Mouse (Mus musculus) brain, embryonic 14.5 days (tissue): ENCODE measurements around the gene 4921517D22Rik. TPM values are rescaled to one million over a fixed set of nuclear protein-coding genes. Genes with fewer than 3 reads are reported as not detected.

Source experiments
- DNase-seq: peaks from one replicate; pipeline ENCODE4 v3.0.0-alpha.2; 2011; ENCODE audit warnings: low read depth
- CTCF ChIP-seq: fragments of 200-500 bp; IDR thresholded peaks from 2 replicates; pipeline ENCODE4 v1.5.1; 2012; ENCODE audit warnings: inconsistent platforms, mild to moderate bottlenecking, moderate library complexity, borderline replicate concordance; ENCODE audit not compliant: insufficient read depth, insufficient read length; ENCODE audit errors: extremely low read depth
- POLR2A ChIP-seq: fragments of 200-500 bp; IDR thresholded peaks from 2 replicates; pipeline ENCODE4 v1.6.1; 2012; ENCODE audit warnings: mild to moderate bottlenecking, inconsistent platforms, borderline replicate concordance; ENCODE audit not compliant: poor library complexity, insufficient read depth, insufficient read length, severe bottlenecking; ENCODE audit errors: extremely low read depth
- polyA plus RNA-seq: library from polyadenylated mRNA; depleted of rRNA; stranded (reverse); fragments of >200 nt; gene quantifications from 2 replicates; pipeline ENCODE4 v1.2.3, GENCODE M21; 2012; rRNA removed

Gene 4921517D22Rik
- polyA plus RNA-seq, 1 experiment, result not detected

- TF ChIP-seq POLR2A (no peak), CTCF (no peak)
- DNase-seq, result no peak
Observed at GRCm38 (mm10) chr13:59654465-59654864, 39.4 kb downstream of the 4921517D22Rik start.

- no peak for DNase-seq
- TF ChIP-seq CTCF, result no peak
- no peak for TF ChIP-seq POLR2A
Observed at GRCm38 (mm10) chr13:59653136-59653535, 40.8 kb downstream of the 4921517D22Rik start.

- DNase-seq, result peak; percentile 78
- TF ChIP-seq POLR2A, result no peak
- no peak for TF ChIP-seq CTCF
Observed at GRCm38 (mm10) chr13:59652651-59653050, 41.3 kb downstream of the 4921517D22Rik start.

DNA sequence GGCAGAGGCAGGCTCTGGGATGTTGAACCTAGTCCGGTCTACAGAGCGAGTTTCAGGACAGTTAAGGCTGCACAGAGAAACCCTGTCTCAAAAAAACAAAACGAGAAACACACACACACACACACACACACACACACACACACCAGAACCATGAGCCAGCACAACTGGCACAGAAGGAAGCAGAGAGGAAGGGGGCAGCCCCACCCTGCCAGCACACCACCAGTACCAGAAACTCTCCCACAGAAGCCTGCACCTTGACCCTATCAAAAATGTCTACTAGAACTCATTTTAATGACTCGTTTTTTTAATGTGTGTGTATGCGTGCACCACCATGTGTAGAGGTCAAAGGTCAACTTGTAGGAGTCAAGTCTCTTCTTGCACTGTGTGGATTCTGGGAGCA lies 44.1 kb downstream of the 4921517D22Rik start:
- no peak for DNase-seq
- no peak for TF ChIP-seq CTCF
- TF ChIP-seq POLR2A, result no peak

DNA sequence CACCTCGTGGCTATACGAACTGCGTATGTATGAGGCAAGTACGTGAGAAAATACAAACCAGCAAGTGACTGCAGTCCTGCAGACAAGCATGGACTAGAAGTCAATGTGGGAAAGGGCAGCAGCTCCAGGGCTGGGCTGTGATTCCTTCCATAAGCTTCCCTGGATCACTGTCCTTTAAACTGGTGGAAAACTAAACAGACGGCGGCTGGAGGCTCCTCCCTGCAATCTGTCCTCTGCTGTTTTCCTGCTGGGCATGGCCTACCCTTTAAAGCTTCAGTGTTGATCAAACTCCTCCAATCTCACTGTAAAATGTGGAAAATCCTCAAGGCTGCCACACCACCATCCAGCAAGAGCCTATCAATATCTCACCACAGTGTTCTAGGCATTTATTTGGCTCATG lies 45.3 kb downstream of the 4921517D22Rik start:
- no peak for DNase-seq
- no peak for TF ChIP-seq CTCF
- TF ChIP-seq POLR2A, result no peak

DNA sequence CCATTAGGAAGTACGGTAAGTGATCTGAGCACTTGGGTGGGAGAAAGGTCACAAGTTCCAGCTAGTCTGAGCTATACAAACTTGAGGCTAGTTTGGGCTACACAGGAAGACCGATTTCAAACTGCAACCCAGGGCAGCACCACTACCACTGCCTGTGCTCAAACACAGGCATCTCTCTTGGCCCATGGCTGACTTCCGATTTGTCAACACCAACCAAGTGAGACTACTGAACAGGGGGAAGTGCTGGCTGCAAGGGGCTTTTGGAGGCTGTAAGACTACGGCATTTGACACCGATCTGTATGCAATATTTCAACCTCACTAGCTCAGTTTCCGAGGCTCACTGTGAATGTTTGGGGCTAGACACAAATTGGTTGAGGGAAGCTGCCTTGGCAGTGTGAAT lies 46.4 kb downstream of the 4921517D22Rik start:
- DNase-seq, result no peak
- TF ChIP-seq POLR2A (no peak), CTCF (no peak)

- peak; percentile 19 for DNase-seq
- TF ChIP-seq CTCF (no peak), POLR2A (no peak)
Observed at GRCm38 (mm10) chr13:59646674-59647244, 47.1 kb downstream of the 4921517D22Rik start.

DNA sequence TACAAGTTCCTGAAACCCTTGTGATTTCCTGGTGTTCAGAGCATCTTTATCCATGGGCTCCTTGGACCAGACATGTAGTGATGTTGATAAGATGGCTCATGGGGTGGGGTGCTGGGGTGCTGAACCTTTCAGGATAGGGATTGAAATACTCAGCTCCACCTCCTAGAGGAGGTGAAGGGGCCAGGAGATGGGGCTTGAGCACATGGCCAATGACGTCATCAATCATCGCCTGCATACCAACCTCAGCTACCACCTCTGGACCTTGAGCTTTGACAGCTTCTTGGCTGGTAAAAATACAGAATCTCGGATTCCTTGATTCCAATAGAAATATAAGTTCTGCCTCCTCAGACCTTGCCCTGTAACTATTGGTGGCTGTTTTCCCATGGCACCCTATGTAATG lies 48.4 kb downstream of the 4921517D22Rik start:
- DNase-seq, result no peak
- TF ChIP-seq CTCF (no peak), POLR2A (no peak)

- no peak for DNase-seq
- TF ChIP-seq POLR2A (no peak), CTCF (no peak)
Observed at GRCm38 (mm10) chr13:59642818-59643217, 51.1 kb downstream of the 4921517D22Rik start.

DNA sequence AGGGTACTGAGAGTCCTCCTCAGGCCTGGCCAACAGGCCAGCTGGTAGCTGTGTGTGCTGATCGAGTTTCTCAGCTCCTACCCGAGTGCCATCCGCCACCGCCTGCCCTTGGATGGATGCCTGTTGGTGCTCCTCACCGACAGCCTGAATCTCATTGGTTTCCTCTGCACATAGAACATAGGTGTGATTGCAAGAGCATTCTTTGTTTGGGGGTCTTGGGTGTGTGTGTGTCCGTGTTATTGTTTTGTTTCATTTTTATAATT lies 53.8 kb downstream of the 4921517D22Rik start:
- TF ChIP-seq POLR2A (no peak), CTCF (no peak)
- DNase-seq, result no peak

GRCm38 (mm10) chr13:59639368-59640177 lies 54.3 kb downstream of the 4921517D22Rik start:
- DNase-seq, result no peak
- TF ChIP-seq CTCF, result no peak
- no peak for TF ChIP-seq POLR2A

GRCm38 (mm10) chr13:59637800-59638199 lies 56.1 kb downstream of the 4921517D22Rik start:
- no peak for DNase-seq
- TF ChIP-seq CTCF (no peak), POLR2A (no peak)

Other genes starting within 250 kb of the 4921517D22Rik start
- gene Agtpbp1, start 108.9 kb downstream of the 4921517D22Rik start, polyA plus RNA-seq, result 35.8 and 50.1 TPM in 2 replicates
- 114 and 119 TPM in 2 replicates for gene Naa35, start 108.8 kb downstream of the 4921517D22Rik start, polyA plus RNA-seq
- gene Golm1, start 18.3 kb downstream of the 4921517D22Rik start, polyA plus RNA-seq, result 25.3 and 25.8 TPM in 2 replicates
- 0.01 and 0.04 TPM in 2 replicates for gene Spata31d1a, start 16.2 kb upstream of the 4921517D22Rik start, polyA plus RNA-seq
- gene Spata31d1b, start 18.2 kb upstream of the 4921517D22Rik start, polyA plus RNA-seq, result 0.01 and 0.03 TPM in 2 replicates
- gene Spata31d1d, start 37.6 kb upstream of the 4921517D22Rik start, polyA plus RNA-seq, result 0.04 TPM in 1 of 2 replicates, not detected in the other
- 0.13 and 0.18 TPM in 2 replicates for gene 1700014D04Rik, start 52.6 kb upstream of the 4921517D22Rik start, polyA plus RNA-seq
- gene Isca1, start 75.7 kb upstream of the 4921517D22Rik start, polyA plus RNA-seq, result 130 and 135 TPM in 2 replicates
- 0.55 TPM in 1 of 2 replicates, not detected in the other for gene Gm49354, start 88.1 kb upstream of the 4921517D22Rik start, polyA plus RNA-seq
- gene Tut7, start 129.0 kb upstream of the 4921517D22Rik start, polyA plus RNA-seq, result 33.1 and 40.2 TPM in 2 replicates